Mouse (Mus musculus) hindbrain, embryonic 10.5 days (tissue): ENCODE measurements at regions not wholly inside any gene's neighbourhood (a gene's known extent, or its start where the extent isn't known, plus 50 kb on each side); places are given as distances from the start of the nearest gene placed in this dataset.
A peak's percentile ranks its signal among the peaks of the same experiment; 100 is the strongest.

ENCODE experiments used
- DNase-seq: peaks from one replicate; pipeline ENCODE4 v3.0.0-alpha.2; 2017; ENCODE audit warnings: low spot score
- H3K27ac ChIP-seq: fragments of 300-500 bp; sonication (generic); 2 replicates; pipeline ENCODE4 v1.5.1; 2016; ENCODE audit warnings: mild to moderate bottlenecking, moderate library complexity
- H3K27me3 ChIP-seq: fragments of 300-500 bp; sonication (generic); 2 replicates; pipeline ENCODE4 v1.6.1; 2016; ENCODE audit warnings: mild to moderate bottlenecking; ENCODE audit not compliant: poor library complexity, insufficient read depth, severe bottlenecking
- H3K36me3 ChIP-seq: fragments of 300-500 bp; sonication (generic); 2 replicates; pipeline ENCODE4 v1.6.1; 2016; ENCODE audit warnings: mild to moderate bottlenecking, moderate library complexity
- H3K4me1 ChIP-seq: fragments of 300-500 bp; sonication (generic); replicated peaks from 2 replicates; pipeline ENCODE4 v1.6.1; 2016; ENCODE audit warnings: mild to moderate bottlenecking
- H3K4me3 ChIP-seq: fragments of 300-500 bp; sonication (generic); 2 replicates; pipeline ENCODE4 v1.5.1; 2016; ENCODE audit warnings: mild to moderate bottlenecking, moderate library complexity
- H3K9me3 ChIP-seq: fragments of 300-500 bp; sonication (generic); 2 replicates; pipeline ENCODE4 v1.6.1; 2016; ENCODE audit warnings: mild to moderate bottlenecking, moderate library complexity
- WGBS: fragments of 180-500 bp; shearing (Covaris S2); methylation state at CpG from one replicate; pipeline ENCODE4 v1.1.7; 2016; 5-methylcytosine and 5-hydroxymethylcytosine counted together

- 37% methylated on average over 8 of the region's 8 CpGs for whole genome bisulfite sequencing
- no peak overlapping the region for H3K4me3 ChIP-seq
- H3K4me1 ChIP-seq: peaks cover 44% of the 10 kb centered on the region
- no peaks in the 10 kb centered on the region for H3K9me3 ChIP-seq
- no peak for DNase-seq
- peaks cover 29% of the 10 kb centered on the region for H3K27me3 ChIP-seq
- H3K27ac ChIP-seq: no peak overlapping the region
- H3K36me3 ChIP-seq: no peaks in the 10 kb centered on the region
Measured at GRCm38 (mm10) chr11:114444211-114444610, 224.1 kb upstream of the Rpl38 start.

- no peak overlapping the region for H3K27ac ChIP-seq
- 79% methylated on average over 5 of the region's 5 CpGs for WGBS
- no peaks in the 10 kb centered on the region for H3K9me3 ChIP-seq
- peaks cover 39% of the 10 kb centered on the region for H3K4me1 ChIP-seq
- no peak for DNase-seq
- peaks cover 29% of the 10 kb centered on the region for H3K27me3 ChIP-seq
- H3K36me3 ChIP-seq: no peaks in the 10 kb centered on the region
- no peak overlapping the region for H3K4me3 ChIP-seq
Measured at GRCm38 (mm10) chr11:114443444-114443843, 224.9 kb upstream of the Rpl38 start.

- peaks cover 35% of the 10 kb centered on the region for H3K27me3 ChIP-seq
- 94% methylated on average over 4 of the region's 4 CpGs for WGBS
- DNase-seq: no peak
- H3K4me3 ChIP-seq: no peak overlapping the region
- no peaks in the 10 kb centered on the region for H3K9me3 ChIP-seq
- H3K36me3 ChIP-seq: no peaks in the 10 kb centered on the region
- H3K4me1 ChIP-seq: peaks cover 10% of the 10 kb centered on the region
- H3K27ac ChIP-seq: no peak overlapping the region
Measured at GRCm38 (mm10) chr11:114439314-114439713, 229.0 kb upstream of the Rpl38 start.

- Histone ChIP-seq H3K9me3 (no peaks in the 10 kb centered on the region), H3K36me3 (no peaks in the 10 kb centered on the region), H3K4me3 (no peak overlapping the region), H3K27ac (no peak overlapping the region), H3K27me3 (peaks cover 32% of the 10 kb centered on the region), H3K4me1 (peaks cover 13% of the 10 kb centered on the region)
- WGBS: 71% methylated on average over 1 of the region's 1 CpGs
- DNase-seq: no peak
Measured at GRCm38 (mm10) chr11:114435788-114436187, 232.5 kb upstream of the Rpl38 start.

- peaks cover 39% of the 10 kb centered on the region for H3K27me3 ChIP-seq
- no peaks in the 10 kb centered on the region for H3K9me3 ChIP-seq
- WGBS: 8% methylated on average over 5 of the region's 5 CpGs
- no peak for DNase-seq
- H3K27ac ChIP-seq: peak overlapping the region; percentile 53
- H3K4me3 ChIP-seq: no peak overlapping the region
- no peaks in the 10 kb centered on the region for H3K36me3 ChIP-seq
- peaks cover 24% of the 10 kb centered on the region for H3K4me1 ChIP-seq
Measured at GRCm38 (mm10) chr11:114433561-114433960, 234.8 kb upstream of the Rpl38 start.

DNA sequence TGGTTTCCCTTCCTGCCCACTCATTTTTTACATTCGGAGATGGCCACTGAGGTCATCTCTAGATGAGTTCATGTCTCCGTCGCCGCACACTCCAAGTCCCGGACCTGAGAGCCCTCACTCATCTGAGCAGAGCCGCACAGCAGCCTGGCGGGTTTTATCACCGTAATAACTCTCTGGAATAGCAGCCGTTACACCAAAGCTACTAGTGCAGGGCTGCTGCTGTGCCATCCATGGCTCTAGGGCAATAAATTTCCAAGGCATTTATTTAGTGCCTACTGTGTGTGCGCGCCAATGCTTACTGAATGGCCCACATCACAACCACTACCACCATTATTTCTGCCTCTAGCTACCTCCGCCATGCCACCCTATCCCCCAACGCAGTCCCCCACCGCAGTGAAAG, 242.9 kb upstream of the Rpl38 start:
- H3K4me3 ChIP-seq: no peak overlapping the region
- H3K36me3 ChIP-seq: no peaks in the 10 kb centered on the region
- no peak for DNase-seq
- WGBS: 94% methylated on average over 14 of the region's 14 CpGs
- H3K4me1 ChIP-seq: peaks cover 16% of the 10 kb centered on the region
- H3K27me3 ChIP-seq: peaks cover 17% of the 10 kb centered on the region; the same call in 1 of the 2 replicates
- no peak overlapping the region for H3K27ac ChIP-seq
- no peaks in the 10 kb centered on the region for H3K9me3 ChIP-seq

DNA sequence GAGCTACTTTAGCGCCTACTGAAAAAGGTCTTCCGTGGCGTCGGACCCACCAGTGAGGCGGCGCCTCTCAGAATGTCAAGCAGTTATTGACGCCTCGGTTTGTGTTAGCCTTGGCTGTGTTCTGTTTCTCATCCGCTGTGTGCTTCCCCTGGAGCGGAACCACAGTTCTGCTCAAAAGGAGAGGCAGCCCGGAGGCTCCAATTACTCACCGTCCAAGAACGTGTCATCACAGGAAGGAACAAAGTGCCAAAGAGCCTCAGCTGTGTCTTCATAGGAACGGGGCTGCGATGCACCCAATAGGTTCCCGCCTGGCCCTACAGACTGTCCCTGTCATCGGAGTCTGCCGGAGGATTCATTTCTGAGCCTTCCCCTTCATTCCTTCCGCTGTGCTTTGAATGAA, 245.0 kb upstream of the Rpl38 start:
- no peak overlapping the region for H3K4me3 ChIP-seq
- 75% methylated on average over 19 of the region's 19 CpGs for WGBS
- no peaks in the 10 kb centered on the region for H3K36me3 ChIP-seq
- H3K27me3 ChIP-seq: peaks cover 10% of the 10 kb centered on the region; the same call in 1 of the 2 replicates
- H3K27ac ChIP-seq: no peak overlapping the region
- H3K4me1 ChIP-seq: peaks cover 2% of the 10 kb centered on the region; the same call in 1 of the 2 replicates
- 0 out of 2 replicates have a peak, but pooled peaks cover 6% of the 10 kb centered on the region for H3K9me3 ChIP-seq
- DNase-seq: no peak

- Histone ChIP-seq H3K36me3 (no peaks in the 10 kb centered on the region), H3K4me3 (no peak overlapping the region), H3K27ac (no peak overlapping the region), H3K27me3 (peaks cover 3% of the 10 kb centered on the region; the same call in 1 of the 2 replicates), H3K4me1 (no peaks in the 10 kb centered on the region), H3K9me3 (0 out of 2 replicates have a peak, but pooled peaks cover 6% of the 10 kb centered on the region)
- 82% methylated on average over 7 of the region's 7 CpGs for WGBS
- DNase-seq: no peak
Measured at GRCm38 (mm10) chr11:114419002-114419401, 249.3 kb upstream of the Rpl38 start.

DNA sequence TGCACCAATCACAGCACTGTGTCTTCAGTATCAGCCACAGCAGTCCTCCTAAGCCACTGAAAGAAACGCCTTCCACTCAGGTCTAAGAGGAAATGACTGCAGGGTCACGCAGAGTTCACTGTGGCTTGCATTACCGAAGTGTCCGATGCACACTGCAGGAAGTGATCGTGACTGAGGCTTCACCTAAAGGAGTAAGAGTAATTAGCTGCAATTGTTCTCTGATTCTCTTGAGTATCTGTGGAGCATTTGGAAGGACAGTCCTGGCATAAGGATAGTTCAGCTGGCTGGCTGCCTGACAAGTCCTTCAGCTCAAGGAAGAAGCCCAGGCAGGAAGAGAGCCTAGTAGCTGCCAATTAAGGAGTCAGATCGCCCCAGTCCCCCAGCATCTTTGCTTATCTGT, 252.2 kb upstream of the Rpl38 start:
- 0 out of 2 replicates have a peak, but pooled peaks cover 6% of the 10 kb centered on the region for H3K9me3 ChIP-seq
- 79% methylated on average over 6 of the region's 6 CpGs for WGBS
- no peaks in the 10 kb centered on the region for H3K4me1 ChIP-seq
- H3K4me3 ChIP-seq: no peak overlapping the region
- DNase-seq: no peak
- H3K27ac ChIP-seq: no peak overlapping the region
- no peaks in the 10 kb centered on the region for H3K36me3 ChIP-seq
- H3K27me3 ChIP-seq: no peaks in the 10 kb centered on the region

DNA sequence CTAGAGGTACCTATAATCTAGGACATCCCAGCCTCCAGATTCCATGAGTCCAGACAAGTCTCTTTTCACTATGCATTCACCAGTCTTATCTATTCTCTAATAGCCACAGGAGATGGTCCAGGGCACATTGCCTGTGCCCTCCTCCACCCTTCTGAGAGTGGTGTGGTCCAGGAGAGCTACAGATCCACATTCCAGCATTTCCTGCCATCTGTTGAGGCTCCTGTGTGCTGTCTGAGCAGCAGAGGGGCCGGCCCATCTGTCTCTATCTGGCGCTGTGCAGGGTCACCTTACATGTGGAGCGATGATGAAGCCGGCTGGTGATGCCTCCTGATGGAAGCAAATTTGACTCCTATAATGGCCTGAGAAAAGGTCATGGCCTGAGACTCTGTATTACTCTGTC, 263.9 kb upstream of the Rpl38 start:
- Histone ChIP-seq H3K4me1 (peaks cover 24% of the 10 kb centered on the region), H3K27ac (no peak overlapping the region), H3K36me3 (no peaks in the 10 kb centered on the region), H3K27me3 (no peaks in the 10 kb centered on the region; the same call in 1 of the 2 replicates), H3K9me3 (no peaks in the 10 kb centered on the region), H3K4me3 (no peak overlapping the region)
- 44% methylated on average over 4 of the region's 4 CpGs for WGBS
- peak; percentile 33 for DNase-seq

DNA sequence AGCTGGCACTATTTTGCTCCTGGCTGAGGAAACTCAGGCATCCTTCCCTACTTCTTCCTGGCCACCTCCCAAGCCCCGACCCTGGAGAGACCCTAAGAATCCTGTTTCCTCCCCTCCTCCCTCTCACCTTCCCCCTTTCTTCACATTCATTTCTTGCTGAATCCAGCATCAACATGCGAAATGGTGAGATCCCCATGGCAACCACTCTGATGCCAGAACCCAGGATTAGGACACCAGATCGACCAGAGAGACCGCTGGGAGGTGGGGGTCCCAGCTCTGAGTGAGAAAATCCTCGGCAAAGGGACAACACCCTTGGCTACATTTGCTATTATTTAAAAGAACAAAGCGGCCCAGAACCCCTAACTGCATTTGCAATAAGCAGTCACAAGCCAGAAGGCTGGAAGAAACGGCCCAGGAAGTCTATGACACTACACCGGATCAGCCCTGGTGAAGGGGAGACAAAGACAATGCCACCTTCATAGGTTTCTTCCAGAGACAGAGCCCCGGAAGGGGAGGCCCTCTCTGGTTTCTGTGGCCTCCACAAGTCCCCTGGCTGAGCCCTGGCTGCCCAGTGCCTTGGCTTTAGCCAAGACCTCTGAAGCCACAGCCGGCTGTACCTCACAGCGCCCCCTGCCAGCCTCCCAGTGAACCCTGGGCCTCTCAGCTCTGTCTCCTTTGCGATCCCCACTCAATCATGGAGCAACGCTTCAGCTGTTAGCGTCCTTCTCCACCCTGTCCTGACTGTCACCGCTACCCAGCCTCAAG, 265.6 kb upstream of the Rpl38 start:
- peak; percentile 52 for DNase-seq
- WGBS: 39% methylated on average over 15 of the region's 15 CpGs
- H3K27ac ChIP-seq: peak overlapping the region; percentile 62; the same call in 1 of the 2 replicates

DNA sequence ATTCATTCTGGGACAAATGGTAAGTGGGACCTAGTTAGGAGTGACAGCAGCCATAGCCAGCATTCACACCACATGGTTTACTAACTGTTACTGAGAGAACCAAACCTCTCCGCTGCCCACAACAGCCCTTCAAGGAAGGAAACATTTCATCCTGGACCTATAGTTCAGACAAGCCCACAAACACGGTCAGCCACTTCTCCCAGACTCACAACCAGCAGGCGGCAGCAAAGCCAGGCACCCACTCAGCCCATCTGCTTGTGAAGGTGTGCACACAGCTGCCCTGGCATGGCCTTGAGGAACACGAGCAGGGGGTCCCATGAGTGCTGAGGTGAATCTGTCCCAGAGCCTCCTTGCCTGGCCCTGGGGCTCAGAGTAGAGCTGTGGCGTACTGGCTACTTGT, 267.6 kb upstream of the Rpl38 start:
- WGBS: 78% methylated on average over 5 of the region's 5 CpGs
- no peaks in the 10 kb centered on the region for H3K9me3 ChIP-seq
- no peak for DNase-seq

More for the DNA sequence above, 265.6 kb upstream of the Rpl38 start:
- no peaks in the 10 kb centered on the region for H3K36me3 ChIP-seq
- H3K4me3 ChIP-seq: no peak overlapping the region
- no peaks in the 10 kb centered on the region; the same call in 1 of the 2 replicates for H3K27me3 ChIP-seq
- H3K9me3 ChIP-seq: no peaks in the 10 kb centered on the region
- peaks cover 24% of the 10 kb centered on the region for H3K4me1 ChIP-seq

DNA sequence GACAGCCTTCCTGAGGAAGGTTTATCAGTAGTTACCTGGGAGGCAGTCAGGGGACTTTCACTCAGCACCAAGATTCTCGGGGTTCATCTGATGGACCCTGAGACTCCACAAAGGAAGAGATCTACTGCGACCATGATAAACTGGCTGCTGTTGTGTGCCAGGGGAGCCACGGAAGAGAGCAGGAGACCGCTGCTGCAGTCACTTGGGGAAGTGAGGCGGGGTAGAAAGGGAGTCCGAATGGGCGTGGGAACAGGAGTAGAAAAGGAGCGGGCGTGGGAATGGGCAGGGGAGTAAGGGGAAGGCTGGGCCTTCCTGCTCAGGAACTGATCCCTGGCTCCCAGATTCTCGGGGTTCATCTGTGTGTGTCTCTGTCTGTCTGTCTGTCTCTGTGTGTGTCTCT, 276.2 kb upstream of the Rpl38 start:
- no peak for DNase-seq
- 75% methylated on average over 10 of the region's 10 CpGs for WGBS
- H3K27ac ChIP-seq: no peak overlapping the region
- H3K9me3 ChIP-seq: no peaks in the 10 kb centered on the region
- H3K4me1 ChIP-seq: no peaks in the 10 kb centered on the region; the same call in 1 of the 2 replicates
- no peaks in the 10 kb centered on the region for H3K27me3 ChIP-seq
- H3K4me3 ChIP-seq: no peak overlapping the region
- H3K36me3 ChIP-seq: no peaks in the 10 kb centered on the region

More for the DNA sequence above, 267.6 kb upstream of the Rpl38 start:
- no peak overlapping the region for H3K4me3 ChIP-seq
- no peak overlapping the region for H3K27ac ChIP-seq
- no peaks in the 10 kb centered on the region; the same call in 1 of the 2 replicates for H3K27me3 ChIP-seq
- H3K36me3 ChIP-seq: no peaks in the 10 kb centered on the region
- H3K4me1 ChIP-seq: peaks cover 22% of the 10 kb centered on the region
